Mouse (Mus musculus) bone marrow macrophage, adult 2 months (primary cell): ENCODE data around the gene Atmin. TPM values are rescaled to one million over a fixed set of nuclear protein-coding genes. Genes with fewer than 3 reads are reported as not detected.

Experiments
- H3K27ac ChIP-seq: 2 replicates; pipeline ENCODE4 v1.5.1; 2012; ENCODE audit warnings: low read depth, low read length; ENCODE audit not compliant: insufficient read depth
- H3K4me1 ChIP-seq: 2 replicates; pipeline ENCODE4 v1.6.1; 2012; ENCODE audit warnings: low read length; ENCODE audit not compliant: control insufficient read depth, insufficient read depth
- H3K4me3 ChIP-seq: 2 replicates; pipeline ENCODE4 v1.5.1; 2012; ENCODE audit warnings: mild to moderate bottlenecking, low read length, moderate library complexity; ENCODE audit not compliant: insufficient read depth
- CTCF ChIP-seq: IDR thresholded peaks from 2 replicates; pipeline ENCODE4 v1.5.1; 2012; ENCODE audit warnings: low read depth, mild to moderate bottlenecking, low read length, moderate library complexity
- POLR2A ChIP-seq: IDR thresholded peaks from 2 replicates; pipeline ENCODE4 v1.6.1; 2012; ENCODE audit warnings: mild to moderate bottlenecking, low read depth, low read length, borderline replicate concordance
- polyA plus RNA-seq: library from polyadenylated mRNA; stranded (reverse); fragments of >200 nt; gene quantifications from 2 replicates; pipeline ENCODE4 v1.2.4, GENCODE M21; 2012; ENCODE audit not compliant: missing spikeins, insufficient read depth, insufficient read length

Atmin gene
- polyA plus RNA-seq, 1 experiment: 18.9 TPM

DNA sequence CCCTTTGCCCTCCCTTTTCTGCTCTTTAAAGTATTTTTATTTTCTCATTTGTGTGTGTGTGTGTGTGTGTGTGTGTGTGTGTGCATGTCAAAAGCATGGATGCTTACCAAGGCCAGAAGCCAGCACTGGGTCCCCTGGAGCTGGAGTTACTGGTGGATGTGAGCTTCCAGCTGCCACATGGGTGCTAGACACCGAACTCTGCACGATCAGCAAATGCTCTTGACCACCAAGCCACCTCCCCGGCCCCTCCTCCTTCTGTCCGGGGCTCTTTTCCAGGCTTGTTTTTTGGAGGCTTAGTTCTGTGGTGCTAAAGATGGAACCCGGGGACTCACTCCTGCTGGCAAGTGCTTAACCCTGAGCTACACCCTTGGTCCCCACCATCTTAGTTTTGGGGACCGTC lies 3.7 kb downstream of the Atmin start:
- H3K4me1 ChIP-seq: peaks cover 43% of the 10 kb centered on the region
- TF ChIP-seq POLR2A (no peak), CTCF (no peak)
- peak overlapping the region; percentile 57 for H3K4me3 ChIP-seq
- H3K27ac ChIP-seq: peak overlapping the region; percentile 90

DNA sequence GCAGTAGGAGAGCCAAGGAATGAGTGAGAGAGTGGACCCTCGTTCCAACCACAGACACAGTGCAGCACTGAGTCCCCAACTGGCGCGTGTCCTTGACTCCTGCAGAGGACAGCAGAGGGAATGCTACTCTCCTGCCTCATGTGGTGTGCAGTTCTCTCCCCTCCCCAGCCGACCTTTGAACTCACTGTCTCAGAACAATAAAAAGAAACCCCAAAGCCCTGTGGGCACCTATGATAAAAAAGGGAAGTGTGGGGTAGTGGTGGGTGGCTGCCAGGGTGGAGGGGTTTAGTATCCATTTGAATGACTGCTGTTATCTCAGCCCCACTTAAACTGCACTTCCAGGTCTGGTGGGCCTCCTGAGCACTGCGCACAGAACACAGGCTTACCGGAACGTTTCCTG lies 4.4 kb downstream of the Atmin start:
- H3K27ac ChIP-seq: no peak overlapping the region
- TF ChIP-seq CTCF (no peak), POLR2A (no peak)
- H3K4me3 ChIP-seq: no peak overlapping the region
- peaks cover 44% of the 10 kb centered on the region for H3K4me1 ChIP-seq

DNA sequence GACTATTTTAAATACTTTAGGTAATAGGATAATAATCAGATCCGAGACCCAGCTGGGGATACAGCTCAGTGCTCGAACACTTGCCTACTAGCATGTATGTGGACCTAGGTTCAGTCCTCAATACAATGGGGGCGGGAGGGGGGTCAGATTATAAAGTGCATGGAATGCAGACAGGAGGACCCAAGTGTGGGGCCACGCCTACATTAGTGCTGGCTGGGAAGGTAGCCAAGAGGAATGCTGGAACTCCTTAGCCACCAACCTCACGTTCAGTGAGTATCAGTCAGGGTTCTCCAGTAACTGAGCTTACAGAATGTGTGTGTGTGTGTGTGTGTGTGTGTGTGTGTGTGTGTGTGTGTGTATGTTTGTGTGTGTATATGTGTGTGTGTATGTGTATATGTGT lies 8.2 kb downstream of the Atmin start:
- H3K27ac ChIP-seq: peak overlapping the region; percentile 9; the same call in 1 of the 2 replicates
- no peak overlapping the region for H3K4me3 ChIP-seq
- peaks cover 25% of the 10 kb centered on the region for H3K4me1 ChIP-seq
- TF ChIP-seq CTCF (no peak), POLR2A (no peak)

- no peak for TF ChIP-seq POLR2A
- TF ChIP-seq CTCF: no peak
- no peak overlapping the region for H3K27ac ChIP-seq
- H3K4me1 ChIP-seq: peaks cover 25% of the 10 kb centered on the region
- H3K4me3 ChIP-seq: no peak overlapping the region
These were observed 8.6 kb downstream of the Atmin start for GRCm38 (mm10) chr8:116951778-116952177.

DNA sequence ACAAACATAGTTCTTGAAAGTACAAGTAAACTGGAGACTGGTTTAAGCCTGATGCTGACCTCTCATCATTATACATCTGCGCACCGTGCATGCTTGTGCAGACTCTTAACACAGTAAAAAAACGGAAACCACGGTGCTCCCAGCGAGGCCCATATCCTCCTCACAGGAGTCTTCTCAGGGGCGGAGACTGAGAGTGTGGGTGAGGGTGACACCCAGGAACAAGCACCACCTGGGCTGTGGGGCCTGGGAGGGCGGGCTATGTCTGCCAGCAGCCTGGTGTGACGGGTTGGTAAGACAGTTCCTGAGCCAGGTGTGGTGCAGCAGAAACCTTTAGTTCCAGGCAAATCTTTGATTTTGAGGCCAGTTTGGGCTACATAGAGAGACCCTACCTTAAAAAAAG lies 9.2 kb downstream of the Atmin start:
- no peak for TF ChIP-seq CTCF
- Histone ChIP-seq H3K27ac (no peak overlapping the region), H3K4me1 (peaks cover 24% of the 10 kb centered on the region), H3K4me3 (no peak overlapping the region)

DNA sequence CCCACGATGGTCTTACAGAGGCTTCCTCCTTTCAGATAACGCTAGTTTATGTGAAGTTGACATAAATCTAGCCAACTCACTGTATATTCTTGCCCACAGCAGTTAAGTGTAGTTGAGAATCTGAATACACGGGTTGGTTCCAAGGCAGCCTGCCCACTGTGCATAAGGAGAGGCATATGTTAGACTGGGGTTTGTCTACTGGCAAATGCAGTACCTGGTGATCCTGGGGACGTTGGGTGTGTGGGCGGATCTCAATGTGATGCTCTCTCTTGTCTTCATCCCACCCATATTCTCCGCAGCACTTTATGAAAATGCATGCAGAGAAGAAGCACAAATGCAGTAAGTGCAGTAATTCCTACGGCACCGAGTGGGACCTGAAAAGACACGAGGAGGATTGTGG lies 11.2 kb downstream of the Atmin start:
- Histone ChIP-seq H3K27ac (no peak overlapping the region), H3K4me3 (no peak overlapping the region), H3K4me1 (peaks cover 17% of the 10 kb centered on the region)
- TF ChIP-seq CTCF (no peak), POLR2A (no peak)

- Histone ChIP-seq H3K4me1 (peaks cover 7% of the 10 kb centered on the region), H3K4me3 (no peak overlapping the region), H3K27ac (no peak overlapping the region)
- TF ChIP-seq POLR2A: no peak
- TF ChIP-seq CTCF: no peak
These were observed 26.3 kb downstream of the Atmin start for GRCm38 (mm10) chr8:116969531-116969930.

DNA sequence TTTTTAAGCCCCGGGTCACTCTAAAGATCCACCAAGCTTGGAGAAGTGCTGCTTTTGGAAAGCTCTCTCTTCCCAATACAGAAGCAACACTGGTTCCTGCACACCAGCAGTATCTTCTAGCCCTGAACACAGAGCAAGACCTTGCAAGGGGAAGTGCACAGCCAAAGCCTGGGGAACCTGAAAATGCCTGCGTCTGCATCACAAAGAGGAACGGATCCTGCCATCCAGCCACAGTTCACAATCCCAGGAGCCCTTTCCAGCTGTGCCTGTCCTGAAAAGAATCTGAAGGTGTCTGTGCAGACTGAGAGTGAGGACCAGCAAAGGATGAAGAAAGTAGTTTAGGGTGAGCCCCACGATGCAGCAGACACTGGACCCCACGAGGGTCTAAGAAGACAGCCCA lies 31.9 kb downstream of the Atmin start:
- Histone ChIP-seq H3K27ac (peak overlapping the region; percentile 77), H3K4me3 (peak overlapping the region; percentile 36), H3K4me1 (peaks cover 28% of the 10 kb centered on the region)
- TF ChIP-seq POLR2A (no peak), CTCF (no peak)

GRCm38 (mm10) chr8:116975606-116976005 lies 32.4 kb downstream of the Atmin start:
- TF ChIP-seq CTCF (no peak), POLR2A (no peak)
- peak overlapping the region; percentile 77 for H3K27ac ChIP-seq
- H3K4me3 ChIP-seq: peak overlapping the region; percentile 36
- H3K4me1 ChIP-seq: peaks cover 28% of the 10 kb centered on the region

GRCm38 (mm10) chr8:116978052-116978451 lies 34.9 kb downstream of the Atmin start:
- TF ChIP-seq CTCF: no peak
- no peak for TF ChIP-seq POLR2A
- Histone ChIP-seq H3K4me3 (peak overlapping the region; percentile 70), H3K27ac (no peak overlapping the region), H3K4me1 (peaks cover 28% of the 10 kb centered on the region)
